Mouse (Mus musculus) embryonic facial prominence, embryonic 13.5 days (tissue): Measurements from ENCODE around the gene Rnase10. TPM values are rescaled to one million over a fixed set of nuclear protein-coding genes. Genes with fewer than 3 reads are reported as not detected.

Experiments
- ATAC-seq: fragments of 200-750 bp; cut with Nextera tagmentation; 2 replicates; pipeline ENCODE4 v1.8.0; 2017; ENCODE audit warnings: low read depth; ENCODE audit not compliant: insufficient number of reproducible peaks, insufficient read depth, low FRiP score, low TSS enrichment
- H3K27ac ChIP-seq: fragments of 300-500 bp; sonication (generic); 2 replicates; pipeline ENCODE4 v1.5.1; 2015; ENCODE audit warnings: moderate library complexity, mild to moderate bottlenecking, inconsistent platforms
- H3K27me3 ChIP-seq: fragments of 300-500 bp; sonication (generic); 2 replicates; pipeline ENCODE4 v1.6.1; 2015; ENCODE audit warnings: mild to moderate bottlenecking, inconsistent platforms
- H3K36me3 ChIP-seq: fragments of 300-500 bp; sonication (generic); 2 replicates; pipeline ENCODE4 v1.6.1; 2015; ENCODE audit warnings: mild to moderate bottlenecking, inconsistent platforms
- H3K4me1 ChIP-seq: fragments of 300-500 bp; sonication (generic); 2 replicates; pipeline ENCODE4 v1.6.1; 2015; ENCODE audit warnings: inconsistent platforms
- H3K4me2 ChIP-seq: fragments of 300-500 bp; sonication (generic); 2 replicates; pipeline ENCODE4 v1.6.1; 2015; ENCODE audit warnings: moderate library complexity, mild to moderate bottlenecking, inconsistent platforms
- H3K4me3 ChIP-seq: fragments of 300-500 bp; sonication (generic); 2 replicates; pipeline ENCODE4 v1.5.1; 2015; ENCODE audit warnings: mild to moderate bottlenecking, inconsistent platforms
- H3K9ac ChIP-seq: fragments of 300-500 bp; sonication (generic); 2 replicates; pipeline ENCODE4 v1.6.1; 2015; ENCODE audit warnings: mild to moderate bottlenecking, inconsistent platforms
- H3K9me3 ChIP-seq: fragments of 300-500 bp; sonication (generic); 2 replicates; pipeline ENCODE4 v1.6.1; 2016; ENCODE audit warnings: inconsistent platforms
- WGBS: fragments of 180-500 bp; shearing (Covaris S2); methylation state at CpG from one replicate; pipeline ENCODE4 v1.1.7; 2015; ENCODE audit warnings: mixed read lengths; 5-methylcytosine and 5-hydroxymethylcytosine counted together
- polyA plus RNA-seq: library from polyadenylated mRNA; unstranded; fragments of >200 nt; fragmentation: Nextera tagmentation; extraction: Ambion mirVana; gene quantifications from 2 replicates; pipeline ENCODE4 v1.2.1, GENCODE M21; 2015

The Rnase10 gene
- polyA plus RNA-seq, 1 experiment from 2014 or later: 0.18 TPM

DNA sequence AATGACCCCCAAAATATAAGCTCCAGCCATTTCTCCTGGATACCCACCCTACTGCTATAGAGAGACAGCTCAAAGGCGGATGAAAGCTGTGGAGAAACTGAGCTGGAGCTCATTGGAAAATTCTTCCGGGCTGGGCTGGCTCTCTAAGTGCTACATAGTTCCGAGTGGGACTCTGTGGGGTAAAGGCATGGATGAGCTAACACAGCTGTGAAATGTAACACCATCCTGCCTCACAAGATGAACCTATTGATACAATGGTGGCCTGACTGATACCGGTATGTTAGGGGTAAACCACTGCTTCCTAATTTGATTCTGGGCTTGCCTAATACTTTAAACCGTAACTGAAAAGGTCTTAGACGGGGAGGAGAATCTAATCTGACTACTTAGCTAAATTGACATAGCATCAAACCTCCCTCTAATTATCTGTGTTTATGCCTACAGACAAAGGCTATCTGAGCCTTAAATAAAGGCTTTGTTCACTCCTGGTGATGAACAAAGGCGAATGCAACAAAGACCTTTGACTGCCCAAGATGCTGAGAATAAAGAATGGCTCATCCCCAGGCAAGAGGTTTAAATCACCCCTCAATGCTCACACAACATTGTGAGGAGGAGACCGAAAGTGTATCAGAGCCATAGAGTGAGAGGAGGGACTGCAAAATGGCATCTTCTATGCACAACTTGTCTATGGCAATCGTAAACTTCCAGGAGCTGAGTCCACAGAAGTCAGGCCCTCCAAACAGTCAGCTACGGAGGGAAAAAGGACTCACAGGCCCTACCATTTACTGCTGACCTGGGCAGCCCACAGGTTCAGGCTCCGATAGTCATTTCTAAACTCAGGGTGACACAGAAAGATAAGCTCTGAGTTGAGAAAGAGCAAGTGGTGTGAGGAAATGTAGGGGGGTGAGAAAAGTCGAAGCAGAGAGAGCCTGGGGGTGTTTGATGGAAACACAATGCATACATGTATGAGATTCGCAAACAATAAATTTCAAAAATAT, 47.0 kb downstream of the Rnase10 start:
- H3K4me1 ChIP-seq: peaks cover 5% of the 10 kb centered on the region; the same call in 1 of the 2 replicates
- no peak overlapping the region for H3K27ac ChIP-seq
- no peaks in the 10 kb centered on the region for H3K36me3 ChIP-seq
- H3K9me3 ChIP-seq: no peaks in the 10 kb centered on the region
- no peak for ATAC-seq
- H3K27me3 ChIP-seq: no peaks in the 10 kb centered on the region
- 37% methylated on average over 13 of the region's 13 CpGs for WGBS
- H3K4me3 ChIP-seq: no peak overlapping the region
- H3K9ac ChIP-seq: no peak overlapping the region
- H3K4me2 ChIP-seq: no peak overlapping the region

DNA sequence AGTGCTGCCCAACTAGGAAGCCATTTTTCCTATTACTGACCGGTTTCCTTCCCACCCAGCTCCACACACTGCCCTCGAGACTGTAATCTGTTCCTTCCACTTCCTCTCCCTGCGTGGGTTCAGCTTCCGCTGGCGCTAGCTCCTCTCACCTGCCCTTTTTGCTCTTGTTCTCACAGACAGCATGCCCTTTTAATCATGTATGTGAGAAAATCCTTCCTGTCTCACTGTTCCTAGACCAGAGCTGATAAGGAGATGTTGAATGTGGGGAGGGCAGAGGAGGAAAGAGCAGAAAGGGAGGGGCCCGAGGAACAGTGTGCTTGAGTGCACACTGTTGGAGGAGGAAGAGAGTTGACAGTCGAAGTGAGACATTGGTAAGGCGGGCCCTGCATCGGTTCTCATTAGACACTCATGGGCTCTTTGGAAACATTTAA, 49.9 kb downstream of the Rnase10 start, which contains the start of gene Rnase12:
Gene Rnase12 (minus strand): TSS at position 261 of the 431 bp plus-strand sequence.
- Histone ChIP-seq H3K4me3 (no peak within 1 kb of the TSS), H3K9me3 (no peaks in the 10 kb centered on the region), H3K9ac (no peak within 1 kb of the TSS), H3K27me3 (no peaks in the 10 kb centered on the region), H3K36me3 (no peaks in the 10 kb centered on the region), H3K4me2 (no peak within 1 kb of the TSS), H3K27ac (no peak within 1 kb of the TSS), H3K4me1 (peaks cover 5% of the 10 kb centered on the region; the same call in 1 of the 2 replicates)
- ATAC-seq: no peak
- WGBS: 60% methylated on average over 9 of the region's 9 CpGs

Other genes starting within 250 kb of the Rnase10 start
- gene Ttc5, start 222.2 kb upstream of the Rnase10 start, polyA plus RNA-seq: 87.1 and 89.4 TPM in 2 replicates
- not detected in 2 replicates for gene Ccnb1ip1, start 200.0 kb upstream of the Rnase10 start, polyA plus RNA-seq
- 72.4 and 78.7 TPM in 2 replicates for gene Parp2, start 199.9 kb upstream of the Rnase10 start, polyA plus RNA-seq
- 4.4 and 5.3 TPM in 2 replicates for gene Tep1, start 137.2 kb upstream of the Rnase10 start, polyA plus RNA-seq
- gene Klhl33, start 110.2 kb upstream of the Rnase10 start, polyA plus RNA-seq: 0.37 and 0.50 TPM in 2 replicates
- 182 and 189 TPM in 2 replicates for gene Osgep, start 82.9 kb upstream of the Rnase10 start, polyA plus RNA-seq
- gene Apex1, start 82.8 kb upstream of the Rnase10 start, polyA plus RNA-seq: 263 and 305 TPM in 2 replicates
- gene Pip4p1, start 76.9 kb upstream of the Rnase10 start, polyA plus RNA-seq: 55.6 and 56.9 TPM in 2 replicates
- 49.3 and 49.7 TPM in 2 replicates for gene Pnp, start 76.7 kb upstream of the Rnase10 start, polyA plus RNA-seq
- gene Gm49342, start 63.2 kb upstream of the Rnase10 start, polyA plus RNA-seq: 3.1 TPM in 1 of 2 replicates, not detected in the other
- 0.39 and 0.65 TPM in 2 replicates for gene Pnp2, start 51.8 kb upstream of the Rnase10 start, polyA plus RNA-seq
- gene Rnase9, start 34.1 kb downstream of the Rnase10 start, polyA plus RNA-seq: not detected in 2 replicates
- gene Rnase11, start 42.4 kb downstream of the Rnase10 start, polyA plus RNA-seq: not detected in 2 replicates
- gene Rnase12, start 49.9 kb downstream of the Rnase10 start, polyA plus RNA-seq: not detected in 2 replicates
- gene Olfr750, start 66.7 kb downstream of the Rnase10 start, polyA plus RNA-seq: not detected in 2 replicates
- 27.4 and 27.6 TPM in 2 replicates for gene Rnase4, start 83.3 kb downstream of the Rnase10 start, polyA plus RNA-seq
- gene Ang, start 83.4 kb downstream of the Rnase10 start, polyA plus RNA-seq: 4.6 and 5.7 TPM in 2 replicates
- gene Eddm3b, start 106.7 kb downstream of the Rnase10 start, polyA plus RNA-seq: not detected in 2 replicates
- 0.50 and 0.56 TPM in 2 replicates for gene Rnase6, start 116.2 kb downstream of the Rnase10 start, polyA plus RNA-seq
- gene Rnase1, start 139.0 kb downstream of the Rnase10 start, polyA plus RNA-seq: 0.28 TPM in 1 of 2 replicates, not detected in the other
- not detected in 2 replicates for gene Rnase2b, start 154.5 kb downstream of the Rnase10 start, polyA plus RNA-seq
- not detected in 2 replicates for gene Ang2, start 191.4 kb downstream of the Rnase10 start, polyA plus RNA-seq
- not detected in 2 replicates for gene Ear14, start 195.6 kb downstream of the Rnase10 start, polyA plus RNA-seq
- gene Rnase2a, start 248.4 kb downstream of the Rnase10 start, polyA plus RNA-seq: not detected in 2 replicates